Mouse (Mus musculus) limb, embryonic 14.5 days (tissue): Measurements from ENCODE around the gene Pxmp2. TPM values are rescaled to one million over a fixed set of nuclear protein-coding genes. Genes with fewer than 3 reads are reported as not detected.

Source experiments
- ATAC-seq: fragments of 200-750 bp; cut with Nextera tagmentation; 2 replicates; pipeline ENCODE4 v1.8.0; 2017; ENCODE audit warnings: low read depth, moderate number of reproducible peaks, moderate TSS enrichment; ENCODE audit not compliant: low FRiP score
- DNase-seq: peaks from one replicate; pipeline ENCODE4 v3.0.0-alpha.2; 2015; ENCODE audit warnings: low spot score
- H3K27ac ChIP-seq: fragments of 300-500 bp; sonication (generic); replicated peaks from 2 replicates; pipeline ENCODE4 v1.5.1; 2014; ENCODE audit warnings: low read depth, mild to moderate bottlenecking, low read length, moderate library complexity, mixed read lengths
- H3K27me3 ChIP-seq: fragments of 300-500 bp; sonication (generic); 2 replicates; pipeline ENCODE4 v1.6.1; 2014; ENCODE audit warnings: low read length, mixed read lengths; ENCODE audit not compliant: control insufficient read depth, insufficient read depth
- H3K36me3 ChIP-seq: fragments of 300-500 bp; sonication (generic); 2 replicates; pipeline ENCODE4 v1.6.1; 2014; ENCODE audit warnings: mild to moderate bottlenecking, low read length, moderate library complexity, mixed read lengths; ENCODE audit not compliant: control insufficient read depth, insufficient read depth
- H3K4me1 ChIP-seq: fragments of 300-500 bp; sonication (generic); 2 replicates; pipeline ENCODE4 v1.6.1; 2014; ENCODE audit warnings: antibody characterized with exemption, low read length, mixed read lengths; ENCODE audit not compliant: control insufficient read depth, insufficient read depth
- H3K4me2 ChIP-seq: fragments of 300-500 bp; sonication (generic); replicated peaks from 2 replicates; pipeline ENCODE4 v1.6.1; 2014; ENCODE audit warnings: low read depth, mild to moderate bottlenecking, low read length, moderate library complexity; ENCODE audit not compliant: severe bottlenecking
- H3K4me3 ChIP-seq: fragments of 300-500 bp; sonication (generic); replicated peaks from 2 replicates; pipeline ENCODE4 v1.5.1; 2014; ENCODE audit warnings: low read length
- H3K9ac ChIP-seq: fragments of 300-500 bp; sonication (generic); 2 replicates; pipeline ENCODE4 v1.6.1; 2014; ENCODE audit warnings: mild to moderate bottlenecking, low read depth, low read length, moderate library complexity; ENCODE audit not compliant: severe bottlenecking
- H3K9me3 ChIP-seq: fragments of 300-500 bp; sonication (generic); 2 replicates; pipeline ENCODE4 v1.6.1; 2016; ENCODE audit warnings: low read length; ENCODE audit not compliant: control insufficient read depth
- POLR2A ChIP-seq: fragments of 200-500 bp; IDR thresholded peaks from 2 replicates; pipeline ENCODE4 v1.8.0; 2012; ENCODE audit warnings: inconsistent platforms, mild to moderate bottlenecking, moderate library complexity, borderline replicate concordance; ENCODE audit not compliant: insufficient read depth, insufficient read length; ENCODE audit errors: extremely low read depth
- WGBS: fragments of 180-500 bp; shearing (Covaris S2); extraction: QIAGEN DNeasy Blood & Tissue Kit; methylation state at CpG from one replicate; pipeline ENCODE4 v1.1.7; 2014; 5-methylcytosine and 5-hydroxymethylcytosine counted together
- polyA plus RNA-seq, 2 experiments: library from polyadenylated mRNA; depleted of rRNA in 1 of 2; stranded (reverse) in 1 of 2; unstranded in 1 of 2; fragments of >200 nt; fragmentation: Nextera tagmentation in 1 of 2; extraction: Ambion mirVana in 1 of 2; gene quantifications; 2 replicates each; pipeline versions ENCODE4 v1.2.1 to v1.2.3; 2012 to 2014

Gene Pxmp2
- polyA plus RNA-seq, 2 experiments, result 3.2 to 6.4 TPM

DNA sequence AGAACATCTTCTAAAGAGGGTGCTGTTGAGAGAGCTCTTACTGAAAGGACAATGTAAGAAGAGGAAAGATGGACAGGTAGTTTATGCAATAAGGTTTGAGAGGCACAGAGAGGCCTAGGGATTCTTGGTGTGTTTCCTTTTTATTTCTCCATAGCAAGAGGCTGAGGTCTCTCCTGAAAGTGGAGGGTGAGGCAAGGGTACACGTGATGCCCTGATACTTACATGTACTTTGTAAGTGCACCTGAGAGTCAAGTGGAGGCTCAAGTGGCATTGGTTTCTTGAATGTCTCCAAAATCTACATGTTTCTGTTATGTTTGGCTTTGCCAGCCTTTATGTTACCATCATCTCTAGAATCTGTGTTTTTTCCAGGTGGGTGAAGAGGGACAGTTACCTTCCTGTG, 10.7 kb upstream of the Pxmp2 start:
- ATAC-seq (no peak), DNase-seq (no peak)
- H3K4me2 ChIP-seq, result no peak overlapping the region
- H3K27me3 ChIP-seq, result no peaks in the 10 kb centered on the region
- H3K9ac ChIP-seq, result no peak overlapping the region
- no peak overlapping the region for H3K27ac ChIP-seq
- no peak overlapping the region for H3K4me3 ChIP-seq
- H3K4me1 ChIP-seq, result no peaks in the 10 kb centered on the region
- H3K9me3 ChIP-seq, result no peaks in the 10 kb centered on the region
- WGBS, result 85% methylated on average over 1 of the region's 1 CpGs
- TF ChIP-seq POLR2A, result no peak
- H3K36me3 ChIP-seq, result peaks cover 71% of the 10 kb centered on the region

DNA sequence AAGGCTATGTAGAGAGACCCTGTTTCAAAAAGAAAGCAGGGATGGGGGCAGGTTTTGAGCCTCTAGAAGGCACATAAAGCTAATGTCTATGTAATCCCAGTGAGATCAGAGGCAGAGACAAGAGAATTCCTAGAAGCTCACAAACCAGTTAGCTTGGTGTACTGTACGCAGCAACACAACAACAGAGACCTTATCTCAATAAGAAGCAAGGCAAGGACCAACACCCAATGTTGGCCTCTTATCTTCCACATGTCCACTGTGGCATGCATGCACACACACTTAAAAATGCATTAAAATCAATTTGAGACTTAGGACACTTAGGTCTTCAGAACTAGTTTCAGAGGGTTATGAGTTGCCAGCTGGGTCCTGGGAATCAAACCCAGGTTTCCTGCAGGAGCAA, 5.7 kb upstream of the Pxmp2 start:
- no peak for TF ChIP-seq POLR2A
- no peak for DNase-seq
- Histone ChIP-seq H3K9ac (no peak overlapping the region), H3K4me3 (no peak overlapping the region), H3K4me1 (0 out of 2 replicates have a peak, but pooled peaks cover 2% of the 10 kb centered on the region), H3K36me3 (peaks cover 40% of the 10 kb centered on the region), H3K27me3 (no peaks in the 10 kb centered on the region), H3K27ac (no peak overlapping the region), H3K4me2 (no peak overlapping the region), H3K9me3 (no peaks in the 10 kb centered on the region)
- WGBS, result 80% methylated on average over 1 of the region's 1 CpGs
- no peak for ATAC-seq

DNA sequence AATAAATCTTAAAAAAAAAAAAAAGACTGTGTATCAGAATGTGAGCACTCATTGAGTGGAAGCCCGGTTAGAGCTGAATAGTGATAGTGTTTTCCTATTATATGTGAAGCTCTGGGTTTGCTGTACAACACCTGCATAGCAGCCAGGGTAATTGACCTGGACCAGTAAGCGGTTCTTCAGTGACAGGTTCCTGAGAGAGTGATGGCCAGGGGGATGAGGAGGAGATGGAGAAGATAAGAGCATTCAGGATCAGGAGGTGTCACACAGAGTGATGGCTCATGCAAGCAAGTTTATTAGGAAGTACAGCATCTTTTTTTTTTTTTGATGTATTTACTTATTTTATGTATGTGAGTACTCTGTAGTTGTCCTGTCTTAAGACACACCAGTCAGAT, 1.1 kb upstream of the Pxmp2 start:
- ATAC-seq (no peak), DNase-seq (no peak)
- H3K27me3 ChIP-seq, result peaks cover 17% of the 10 kb centered on the region
- peak overlapping the region; percentile 66 for H3K4me3 ChIP-seq
- peaks cover 9% of the 10 kb centered on the region for H3K36me3 ChIP-seq
- peaks cover 5% of the 10 kb centered on the region; the same call in 1 of the 2 replicates for H3K4me1 ChIP-seq
- H3K9me3 ChIP-seq, result no peaks in the 10 kb centered on the region
- peak overlapping the region; percentile 81 for H3K4me2 ChIP-seq
- TF ChIP-seq POLR2A, result no peak
- H3K27ac ChIP-seq, result no peak overlapping the region
- H3K9ac ChIP-seq, result peak overlapping the region; percentile 81; the same call in 1 of the 2 replicates
- WGBS, result 72% methylated on average over 2 of the region's 2 CpGs

DNA sequence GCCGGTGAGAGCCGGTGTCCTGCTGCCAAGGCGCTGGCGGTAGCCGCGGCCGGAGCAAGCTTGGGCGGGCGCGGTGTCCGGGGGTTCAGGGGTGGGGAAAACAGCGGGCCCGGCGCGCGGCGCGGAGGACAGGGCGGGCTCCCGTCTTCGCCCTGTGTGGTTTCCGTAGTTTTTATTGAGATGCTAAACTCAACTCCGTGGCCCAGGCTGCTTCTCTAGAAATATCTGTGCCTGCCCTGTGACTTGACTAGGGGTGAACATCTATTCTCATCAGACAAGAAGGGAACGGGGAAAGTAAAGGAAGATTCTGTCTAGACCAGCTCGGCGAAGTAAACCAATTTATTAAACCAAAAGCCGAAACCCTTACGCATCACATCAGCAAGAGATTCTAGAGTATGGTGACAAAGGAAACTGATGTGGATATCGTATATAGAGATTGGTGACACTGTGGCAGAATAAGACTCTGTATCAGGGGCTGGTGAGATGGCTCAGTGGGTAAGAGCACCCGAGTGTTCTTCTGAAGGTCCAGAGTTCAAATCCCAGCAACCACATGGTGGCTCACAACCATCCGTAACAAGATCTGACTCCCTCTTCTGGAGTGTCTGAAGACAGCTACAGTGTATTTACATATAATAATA, 579 bp upstream of the Pxmp2 start:
- TF ChIP-seq POLR2A, result no peak
- Histone ChIP-seq H3K27me3 (peaks cover 17% of the 10 kb centered on the region), H3K9ac (peak overlapping the region; percentile 81), H3K4me3 (peak overlapping the region; percentile 66), H3K36me3 (peaks cover 4% of the 10 kb centered on the region), H3K4me2 (peak overlapping the region; percentile 81), H3K4me1 (peaks cover 5% of the 10 kb centered on the region; the same call in 1 of the 2 replicates), H3K9me3 (no peaks in the 10 kb centered on the region), H3K27ac (no peak overlapping the region)
- ATAC-seq (peak; percentile 79), DNase-seq (no peak)
- WGBS, result 3% methylated on average over 27 of the region's 31 CpGs

DNA sequence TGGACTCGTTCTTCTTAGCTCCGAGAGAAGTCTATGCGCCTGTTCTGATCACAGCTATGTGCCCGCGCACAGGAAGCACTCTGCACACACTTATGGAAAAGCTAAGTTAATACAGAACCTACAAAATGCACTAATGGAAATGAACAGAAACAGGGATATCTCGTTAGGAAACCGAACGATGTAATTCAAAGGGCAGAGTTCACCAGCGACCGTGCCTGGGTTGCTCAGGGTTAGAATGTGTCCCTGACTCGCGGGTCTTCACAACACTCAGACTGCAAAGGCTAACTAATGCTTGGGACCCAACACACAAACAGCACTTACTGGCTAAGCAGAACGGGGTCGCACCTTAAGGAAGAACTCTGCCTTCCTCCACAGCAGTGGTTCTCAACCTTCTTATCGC, 830 bp downstream of the Pxmp2 start:
- ATAC-seq, result no peak
- 11% methylated on average over 15 of the region's 15 CpGs for WGBS
- Histone ChIP-seq H3K36me3 (peaks cover 4% of the 10 kb centered on the region), H3K9me3 (no peaks in the 10 kb centered on the region), H3K27me3 (peaks cover 17% of the 10 kb centered on the region), H3K4me3 (peak overlapping the region; percentile 66), H3K4me1 (peaks cover 5% of the 10 kb centered on the region; the same call in 1 of the 2 replicates), H3K27ac (no peak overlapping the region), H3K9ac (0 out of 2 replicates have a peak overlapping the region, but pooled peaks have one; percentile 81), H3K4me2 (peak overlapping the region; percentile 81)
- TF ChIP-seq POLR2A, result no peak
- no peak for DNase-seq
